ENCODE assay signal across 8 mouse cellular contexts in the genomic region with DNA sequence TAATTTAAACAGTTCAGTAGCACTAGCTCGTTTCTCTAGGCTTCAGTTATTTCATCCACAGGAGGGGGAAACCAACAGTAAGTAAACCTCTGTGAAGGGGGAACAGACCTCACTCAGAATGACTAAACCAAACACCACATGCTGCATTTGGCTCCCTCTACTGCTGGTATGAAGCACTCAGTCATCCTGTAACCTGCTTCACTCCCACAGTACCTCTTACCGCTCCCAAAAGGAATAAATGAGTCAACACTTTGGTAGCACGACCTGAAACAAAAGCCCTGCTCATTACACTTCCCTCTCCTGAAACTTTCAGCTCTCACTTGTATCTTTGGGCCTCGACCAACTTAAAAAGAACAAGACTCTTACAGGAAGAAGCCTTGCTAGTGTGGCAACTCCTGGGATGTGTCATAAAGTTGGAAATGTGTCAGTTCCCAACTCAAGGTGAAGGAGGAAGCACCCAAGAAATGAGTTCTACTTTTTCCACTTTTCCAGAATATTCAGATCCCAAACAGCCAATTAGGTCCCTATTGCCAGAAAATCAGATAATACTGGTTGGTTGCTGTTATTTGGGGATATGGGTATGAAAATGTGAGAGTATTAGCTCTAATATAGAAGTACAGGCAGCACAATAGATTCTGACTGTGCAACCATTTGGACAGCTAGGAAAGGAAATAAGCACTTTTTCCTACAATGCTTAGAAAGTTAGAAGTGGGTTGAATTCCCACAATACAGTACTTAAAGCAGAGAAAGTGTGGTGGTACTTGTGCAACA. TPM values are rescaled to one million over a fixed set of nuclear protein-coding genes. Genes with fewer than 3 reads are reported as not detected.
A peak's percentile ranks its signal among the peaks of the same experiment; 100 is the strongest.
DNase-seq lines count a peak whose midpoint lies in the region; ATAC-seq and TF ChIP-seq lines count a peak whose summit lies in the region.

No protein-coding gene starts in this region.

- H3K4me2 ChIP-seq in intestine, postnatal 0 days (replicated peaks; ENCODE audit: low read depth): no peak overlapping the region
- H3K4me2 ChIP-seq in intestine, embryonic 15.5 days (replicated peaks): no peak overlapping the region

- no peak overlapping the region for H3K27ac ChIP-seq in intestine, postnatal 0 days (ENCODE audit: low read depth, low read length)
- no peak overlapping the region for H3K27ac ChIP-seq in intestine, embryonic 15.5 days

- H3K9ac ChIP-seq in intestine, postnatal 0 days (ENCODE audit: low read depth, low read length): no peak overlapping the region
- no peak overlapping the region for H3K9ac ChIP-seq in intestine, embryonic 15.5 days

- peak; percentile 68 for TF ChIP-seq CTCF in intestine, postnatal 0 days (IDR thresholded peaks at IDR 0.05; ENCODE audit: low read depth)

- 50% methylated on average over 4 of the region's 4 CpGs for WGBS in intestine, postnatal 0 days
- 46% methylated on average over 4 of the region's 4 CpGs for WGBS in intestine, embryonic 15.5 days

- no peaks in the 10 kb centered on the region for H3K27me3 ChIP-seq in intestine, postnatal 0 days (replicated peaks; ENCODE audit: control insufficient read depth, insufficient read depth, low read length)
- H3K27me3 ChIP-seq in intestine, embryonic 15.5 days (replicated peaks): no peaks in the 10 kb centered on the region

- H3K4me1 ChIP-seq in intestine, postnatal 0 days (replicated peaks; ENCODE audit: control insufficient read depth, insufficient read depth, low read length): no peaks in the 10 kb centered on the region
- no peaks in the 10 kb centered on the region for H3K4me1 ChIP-seq in intestine, embryonic 15.5 days (replicated peaks)

- no peaks in the 10 kb centered on the region for H3K9me3 ChIP-seq in intestine, postnatal 0 days (ENCODE audit: control insufficient read depth)
- no peaks in the 10 kb centered on the region for H3K9me3 ChIP-seq in intestine, embryonic 15.5 days

- H3K4me3 ChIP-seq in intestine, postnatal 0 days (ENCODE audit: low read depth, low read length): no peak overlapping the region
- no peak overlapping the region for H3K4me3 ChIP-seq in intestine, embryonic 15.5 days (replicated peaks)

- no peak for ATAC-seq in CD4-positive, CD25-positive, alpha-beta regulatory T cell, adult 4 months
- ATAC-seq in intestine, postnatal 0 days: no peak
- ATAC-seq in intestine, embryonic 15.5 days: no peak
- ATAC-seq in granulocyte monocyte progenitor cell, adult 5-6 weeks (replicated peaks; ENCODE audit: poor library complexity, severe bottlenecking): no peak

- intact Hi-C loops in left cerebral cortex, postnatal 25 days (cut with DNase I): loop anchor here (2.0 to 5.0 kb wide), 2 partner anchors 132 to 437 kb away; no protein-coding TSS in a partner anchor

- peaks cover 71% of the 10 kb centered on the region for H3K36me3 ChIP-seq in intestine, postnatal 0 days (ENCODE audit: control insufficient read depth, insufficient read depth)
- H3K36me3 ChIP-seq in intestine, embryonic 15.5 days: peaks cover 27% of the 10 kb centered on the region

- peak; percentile 25 for DNase-seq in CD4-positive, CD25-positive, alpha-beta regulatory T cell, adult 2 months (ENCODE audit: low read depth, low spot score)
- DNase-seq in cerebellum, postnatal 14 days: peak; percentile 43 to 53
- peak; percentile 40 to 69 for DNase-seq in left cerebral cortex, postnatal 25 days (ENCODE audit: low spot score in 2 of 2)
- DNase-seq in gastrocnemius, postnatal 4 days (ENCODE audit: low spot score in 2 of 2): no peak

RNA-seq across cellular contexts. Expression of gene Rad52, which starts 21.9 kb away (rescaled TPM):
- polyA plus RNA-seq in CD4-positive, CD25-positive, alpha-beta regulatory T cell, adult 4 months (2017; shearing (Covaris generic)): 10 to 100 TPM; 56.6 to 62.2 TPM
- polyA plus RNA-seq in intestine, postnatal 0 days (2015; fragmentation: Nextera tagmentation; extraction: Ambion mirVana): 4.2 and 4.6 TPM in 2 replicates
- polyA plus RNA-seq in intestine, embryonic 15.5 days (2015; fragmentation: Nextera tagmentation; extraction: Ambion mirVana): 15.0 and 16.6 TPM in 2 replicates
- 10 to 100 TPM; 37.7 to 38.1 TPM for total RNA-seq in left cerebral cortex, postnatal 25 days (2021)
- total RNA-seq in granulocyte monocyte progenitor cell, adult 5-6 weeks (2014; fragmentation: Nextera tagmentation): 14.2 and 27.1 TPM in 2 replicates
- total RNA-seq in granulocyte monocyte progenitor cell, adult 5-6 weeks (2017): 14.9 and 19.9 TPM in 2 replicates
- 10 to 100 TPM; 16.1 to 23.5 TPM for total RNA-seq in gastrocnemius, postnatal 4 days (2021)

Comparison
In these comparisons a context has a peak if more than half of its experiments do, and no peak if none do; other contexts are left out.
1. DNase-seq: peak in CD4-positive, CD25-positive, alpha-beta regulatory T cell, adult 2 months (single experiment), cerebellum, postnatal 14 days (2 of 2) and left cerebral cortex, postnatal 25 days (2 of 2); none in gastrocnemius, postnatal 4 days (0 of 2).